Mouse (Mus musculus): Measurements from ENCODE around the gene Efnb2.

- TF ChIP-seq CTCF (IDR thresholded peaks at IDR 0.05; ENCODE audit: borderline replicate concordance, extremely low read depth, insufficient read depth, insufficient read length) (no peak; the same call in 1 of the 2 replicates), POLR2A (IDR thresholded peaks at IDR 0.05; ENCODE audit: borderline replicate concordance, extremely low read depth, insufficient read depth, insufficient read length, poor library complexity, severe bottlenecking) (peak; percentile 98)
Observed at GRCm38 (mm10) chr8:8661103-8661758, at the start of gene Efnb2.

Data from brain, embryonic 14.5 days (tissue).